Comparison of ENCODE assay signal across 17 mouse cellular contexts in genomic region chr17:73142445-73142844, GRCm38 (mm10). TPM values are rescaled to one million over a fixed set of nuclear protein-coding genes. Genes with fewer than 3 reads are reported as not detected.
DNase-seq lines count a peak whose midpoint lies in the region; ATAC-seq and TF ChIP-seq lines count a peak whose summit lies in the region.
"Had no signal": no experiment of that assay in that cellular context is flagged by ENCODE, and none has a peak within 500 bp of the region (broad histone marks: within the 10 kb centered on the region; RNA-seq: fewer than 3 reads in every experiment).

No protein-coding gene starts in this region.

- no peak for DNase-seq in spleen, adult 2 months (ENCODE audit: low read depth in 1 of 2, low spot score in 2 of 2)
- DNase-seq in spleen, postnatal 36 days (ENCODE audit: low spot score in 2 of 2), result no peak
- peak; percentile 40 for DNase-seq in c-Kit-positive CD71-positive TER-119-positive erythroid progenitor cells, embryonic 14.5 days (ENCODE audit: low spot score)
- DNase-seq in stomach, postnatal 0 days (ENCODE audit: low spot score), result peak; percentile 35
- DNase-seq in B cell, adult 2 months, result no peak
- no peak for DNase-seq in cerebellum, adult 11 months
- DNase-seq in hindbrain, postnatal 0 days (ENCODE audit: low spot score), result no peak
- DNase-seq: adrenal gland, postnatal 10 days; cerebellum, adult 2 months; heart, adult 2 months; kidney, adult 8-10 months; layer of hippocampus, postnatal 36 days; lung, postnatal 4 days; retina, postnatal 1 day had no signal

- no peak overlapping the region for H3K4me3 ChIP-seq in spleen, adult 2 months (ENCODE audit: extremely low read depth, insufficient read depth, insufficient read length)
- no peak overlapping the region for H3K4me3 ChIP-seq in liver, embryonic 12.5 days
- no peak overlapping the region for H3K4me3 ChIP-seq in stomach, postnatal 0 days (ENCODE audit: low read depth, low read length)
- no peak overlapping the region for H3K4me3 ChIP-seq in hindbrain, postnatal 0 days (ENCODE audit: low read length)
- H3K4me3 ChIP-seq: embryonic facial prominence, embryonic 13.5 days; heart, adult 2 months; myocyte had no signal

- no peaks in the 10 kb centered on the region for H3K9me3 ChIP-seq in liver, embryonic 12.5 days (replicated peaks)
- no peaks in the 10 kb centered on the region for H3K9me3 ChIP-seq in stomach, postnatal 0 days (ENCODE audit: control insufficient read depth, low read length)
- no peaks in the 10 kb centered on the region for H3K9me3 ChIP-seq in hindbrain, postnatal 0 days (ENCODE audit: low read length)
- H3K9me3 ChIP-seq: embryonic facial prominence, embryonic 13.5 days had no signal

- ATAC-seq in liver, embryonic 12.5 days, result peak; percentile 89
- peak; percentile 85 for ATAC-seq in stomach, postnatal 0 days (ENCODE audit: low FRiP score, low TSS enrichment)
- no peak for ATAC-seq in hindbrain, postnatal 0 days

- TF ChIP-seq EP300 in stomach, postnatal 0 days (optimal IDR thresholded peaks at IDR 0.05), result no peak

- peaks cover 6% of the 10 kb centered on the region; the same call in 1 of the 2 replicates for H3K4me1 ChIP-seq in spleen, adult 2 months (ENCODE audit: control insufficient read depth, insufficient read depth, insufficient read length)
- peaks cover 27% of the 10 kb centered on the region for H3K4me1 ChIP-seq in liver, embryonic 12.5 days
- H3K4me1 ChIP-seq in stomach, postnatal 0 days (replicated peaks; ENCODE audit: control insufficient read depth, insufficient read depth), result no peaks in the 10 kb centered on the region
- no peaks in the 10 kb centered on the region for H3K4me1 ChIP-seq in hindbrain, postnatal 0 days (ENCODE audit: insufficient read depth, low read length)
- H3K4me1 ChIP-seq: embryonic facial prominence, embryonic 13.5 days had no signal

- no peaks in the 10 kb centered on the region for H3K27me3 ChIP-seq in spleen, adult 2 months (ENCODE audit: control insufficient read depth, insufficient read depth, low read length)
- H3K27me3 ChIP-seq in liver, embryonic 12.5 days (replicated peaks), result 0 out of 2 replicates have a peak, but pooled peaks cover 5% of the 10 kb centered on the region
- H3K27me3 ChIP-seq in stomach, postnatal 0 days (ENCODE audit: control insufficient read depth, insufficient read depth, low read length), result no peaks in the 10 kb centered on the region
- no peaks in the 10 kb centered on the region for H3K27me3 ChIP-seq in hindbrain, postnatal 0 days (ENCODE audit: insufficient read depth, low read length)
- H3K27me3 ChIP-seq: embryonic facial prominence, embryonic 13.5 days had no signal

- H3K27ac ChIP-seq in spleen, adult 2 months (ENCODE audit: insufficient read depth, low read length), result peak overlapping the region; percentile 2; the same call in 1 of the 2 replicates
- 0 out of 2 replicates have a peak overlapping the region, but pooled peaks have one; percentile 14 for H3K27ac ChIP-seq in liver, embryonic 12.5 days
- no peak overlapping the region for H3K27ac ChIP-seq in stomach, postnatal 0 days (replicated peaks)
- no peak overlapping the region for H3K27ac ChIP-seq in hindbrain, postnatal 0 days
- H3K27ac ChIP-seq: embryonic facial prominence, embryonic 13.5 days; heart, adult 2 months had no signal

- no peaks in the 10 kb centered on the region for H3K36me3 ChIP-seq in spleen, adult 2 months (ENCODE audit: control insufficient read depth, insufficient read depth, low read length)
- no peaks in the 10 kb centered on the region for H3K36me3 ChIP-seq in liver, embryonic 12.5 days
- H3K36me3 ChIP-seq in stomach, postnatal 0 days (ENCODE audit: control insufficient read depth, insufficient read depth, low read length), result no peaks in the 10 kb centered on the region
- H3K36me3 ChIP-seq in hindbrain, postnatal 0 days (ENCODE audit: insufficient read depth, low read length), result no peaks in the 10 kb centered on the region
- H3K36me3 ChIP-seq: embryonic facial prominence, embryonic 13.5 days had no signal

- TF ChIP-seq CTCF in spleen, adult 2 months (IDR thresholded peaks at IDR 0.05; ENCODE audit: extremely low read depth, insufficient read depth, insufficient read length, insufficient replicate concordance), result no peak
- TF ChIP-seq CTCF in stomach, postnatal 0 days (IDR thresholded peaks at IDR 0.05; ENCODE audit: low read depth), result no peak
- no peak for TF ChIP-seq CTCF in hindbrain, postnatal 0 days (IDR thresholded peaks at IDR 0.05; ENCODE audit: low read depth)

- WGBS in spleen, adult 2 months, result 18% methylated on average over 2 of the region's 2 CpGs
- WGBS in liver, embryonic 12.5 days (ENCODE audit: insufficient replicate concordance), result 4% methylated on average over 2 of the region's 2 CpGs
- 29% methylated on average over 2 of the region's 2 CpGs for WGBS in stomach, postnatal 0 days
- WGBS in hindbrain, postnatal 0 days, result 90% methylated on average over 2 of the region's 2 CpGs

- TF ChIP-seq POLR2A in spleen, adult 2 months (IDR thresholded peaks at IDR 0.05; ENCODE audit: low read depth, low read length), result no peak

- peak overlapping the region; percentile 37 for H3K4me2 ChIP-seq in liver, embryonic 12.5 days
- H3K4me2 ChIP-seq in stomach, postnatal 0 days (replicated peaks; ENCODE audit: low read depth), result no peak overlapping the region
- no peak overlapping the region for H3K4me2 ChIP-seq in hindbrain, postnatal 0 days (ENCODE audit: low read depth, low read length)
- H3K4me2 ChIP-seq: embryonic facial prominence, embryonic 13.5 days had no signal

- no peak overlapping the region for H3K9ac ChIP-seq in liver, embryonic 12.5 days
- H3K9ac ChIP-seq in stomach, postnatal 0 days (ENCODE audit: low read length), result no peak overlapping the region
- no peak overlapping the region for H3K9ac ChIP-seq in hindbrain, postnatal 0 days (replicated peaks; ENCODE audit: low read length)
- H3K9ac ChIP-seq: embryonic facial prominence, embryonic 13.5 days had no signal

RNA-seq across cellular contexts. Expression of gene Lclat1, which starts 34.7 kb away (rescaled TPM):
- 3.0 and 6.8 TPM in 2 replicates for polyA plus RNA-seq in spleen, adult 2 months (2012; rRNA removed)
- polyA plus RNA-seq in liver, embryonic 12.5 days (2016; fragmentation: Nextera tagmentation; extraction: Ambion mirVana), result 4.5 and 4.8 TPM in 2 replicates
- polyA plus RNA-seq in stomach, postnatal 0 days (2015; fragmentation: Nextera tagmentation; extraction: Ambion mirVana), result 4.3 and 5.6 TPM in 2 replicates
- 37.1 and 47.7 TPM in 2 replicates for total RNA-seq in hindbrain, postnatal 0 days (2014; rRNA removed)
- polyA plus RNA-seq in hindbrain, postnatal 0 days (2015; fragmentation: Nextera tagmentation; extraction: Ambion mirVana), result 8.9 and 9.8 TPM in 2 replicates

Comparison
In these comparisons a context has a peak if more than half of its experiments do, and no peak if none do; other contexts are left out.
1. DNase-seq: peak in c-Kit-positive CD71-positive TER-119-positive erythroid progenitor cells, embryonic 14.5 days (single experiment) and stomach, postnatal 0 days (single experiment); none in spleen, adult 2 months (0 of 2), spleen, postnatal 36 days (0 of 2), B cell, adult 2 months (0 of 2), cerebellum, adult 11 months (single experiment) and hindbrain, postnatal 0 days (single experiment).
2. H3K27ac ChIP-seq: peak in spleen, adult 2 months (single experiment) and liver, embryonic 12.5 days (single experiment); none in stomach, postnatal 0 days (single experiment) and hindbrain, postnatal 0 days (single experiment).